Mouse (Mus musculus) spleen, adult 2 months (tissue): ENCODE measurements at regions not wholly inside any gene's neighbourhood (a gene's known extent, or its start where the extent isn't known, plus 50 kb on each side); places are given as distances from the start of the nearest gene placed in this dataset.
A peak's percentile ranks its signal among the peaks of the same experiment; 100 is the strongest.
"Not testable (repeated sequence)": the region's sequence is repeated elsewhere in the genome, so short reads cannot be mapped to it uniquely, and the experiment has no call there.

Source experiments
- DNase-seq, 2 experiments: peaks; one replicate each; pipeline versions ENCODE4 v3.0.0 to v3.0.0-alpha.2; 2012 to 2021; ENCODE audit warnings: low spot score in 2 of 2, low read depth in 1 of 2
- H3K27ac ChIP-seq: fragments of 200-500 bp; 2 replicates; pipeline ENCODE4 v1.5.1; 2012; ENCODE audit warnings: low read length, inconsistent platforms; ENCODE audit not compliant: insufficient read depth
- H3K27me3 ChIP-seq: fragments of 200-500 bp; 2 replicates; pipeline ENCODE4 v1.6.1; 2012; ENCODE audit warnings: mild to moderate bottlenecking, moderate library complexity, low read length, inconsistent platforms; ENCODE audit not compliant: control insufficient read depth, insufficient read depth
- H3K36me3 ChIP-seq: fragments of 200-500 bp; 2 replicates; pipeline ENCODE4 v1.6.1; 2012; ENCODE audit warnings: mild to moderate bottlenecking, low read length, inconsistent platforms; ENCODE audit not compliant: control insufficient read depth, insufficient read depth
- H3K4me1 ChIP-seq: fragments of 200-500 bp; 2 replicates; pipeline ENCODE4 v1.6.1; 2011; ENCODE audit warnings: inconsistent platforms; ENCODE audit not compliant: control insufficient read depth, insufficient read depth, insufficient read length
- H3K4me3 ChIP-seq: fragments of 200-500 bp; 2 replicates; pipeline ENCODE4 v1.5.1; 2011; ENCODE audit warnings: mild to moderate bottlenecking, inconsistent platforms; ENCODE audit not compliant: insufficient read depth, insufficient read length; ENCODE audit errors: extremely low read depth
- CTCF ChIP-seq: fragments of 200-500 bp; IDR thresholded peaks from 2 replicates; pipeline ENCODE4 v1.5.1; 2011; ENCODE audit warnings: mild to moderate bottlenecking, inconsistent platforms; ENCODE audit not compliant: insufficient read depth, insufficient read length, insufficient replicate concordance; ENCODE audit errors: extremely low read depth
- POLR2A ChIP-seq: fragments of 200-500 bp; IDR thresholded peaks from 2 replicates; pipeline ENCODE4 v1.6.1; 2011; ENCODE audit warnings: low read depth, low read length, inconsistent platforms
- WGBS: fragments of 180-500 bp; shearing (Covaris S2); methylation state at CpG from one replicate; pipeline ENCODE4 v1.1.7; 2018; 5-methylcytosine and 5-hydroxymethylcytosine counted together

GRCm38 (mm10) chr2:128285457-128285856 lies 159.6 kb downstream of the Bcl2l11 start:
- no peak for DNase-seq
- Histone ChIP-seq H3K27me3 (no peaks in the 10 kb centered on the region), H3K36me3 (no peaks in the 10 kb centered on the region), H3K4me3 (no peak overlapping the region), H3K27ac (no peak overlapping the region), H3K4me1 (no peaks in the 10 kb centered on the region)
- WGBS: 92% methylated on average over 12 of the region's 12 CpGs
- TF ChIP-seq POLR2A: no peak
- TF ChIP-seq CTCF: no peak

GRCm38 (mm10) chr2:128288138-128288551 lies 162.3 kb downstream of the Bcl2l11 start:
- Histone ChIP-seq H3K27ac (no peak overlapping the region), H3K4me3 (no peak overlapping the region), H3K4me1 (no peaks in the 10 kb centered on the region), H3K27me3 (no peaks in the 10 kb centered on the region), H3K36me3 (no peaks in the 10 kb centered on the region)
- 84% methylated on average over 12 of the region's 12 CpGs for WGBS
- TF ChIP-seq POLR2A: no peak
- no peak for TF ChIP-seq CTCF
- DNase-seq: no peak

GRCm38 (mm10) chr2:128290609-128291008 lies 164.8 kb downstream of the Bcl2l11 start:
- no peaks in the 10 kb centered on the region for H3K27me3 ChIP-seq
- WGBS: 91% methylated on average over 3 of the region's 3 CpGs
- TF ChIP-seq POLR2A: no peak
- no peak for TF ChIP-seq CTCF
- no peak for DNase-seq
- H3K4me3 ChIP-seq: no peak overlapping the region
- H3K27ac ChIP-seq: no peak overlapping the region
- H3K36me3 ChIP-seq: no peaks in the 10 kb centered on the region
- peaks cover 6% of the 10 kb centered on the region; the same call in 1 of the 2 replicates for H3K4me1 ChIP-seq

GRCm38 (mm10) chr2:128294610-128295009 lies 168.8 kb downstream of the Bcl2l11 start:
- H3K4me1 ChIP-seq: peaks cover 10% of the 10 kb centered on the region; the same call in 1 of the 2 replicates

GRCm38 (mm10) chr2:128295018-128295424 lies 169.2 kb downstream of the Bcl2l11 start:
- DNase-seq: peak; percentile 38 to 70
- Histone ChIP-seq H3K4me3 (no peak overlapping the region), H3K36me3 (no peaks in the 10 kb centered on the region), H3K27ac (no peak overlapping the region), H3K27me3 (no peaks in the 10 kb centered on the region), H3K4me1 (peaks cover 10% of the 10 kb centered on the region; the same call in 1 of the 2 replicates)
- no peak for TF ChIP-seq CTCF
- 15% methylated on average over 11 of the region's 11 CpGs for WGBS

More at GRCm38 (mm10) chr2:128294610-128295009, 168.8 kb downstream of the Bcl2l11 start:
- 15% methylated on average over 3 of the region's 3 CpGs for WGBS
- no peaks in the 10 kb centered on the region for H3K27me3 ChIP-seq
- H3K36me3 ChIP-seq: no peaks in the 10 kb centered on the region
- no peak for DNase-seq
- TF ChIP-seq CTCF: no peak
- TF ChIP-seq POLR2A: no peak
- H3K27ac ChIP-seq: no peak overlapping the region
- no peak overlapping the region for H3K4me3 ChIP-seq

GRCm38 (mm10) chr2:128295726-128296234 lies 169.9 kb downstream of the Bcl2l11 start:
- 82% methylated on average over 3 of the region's 3 CpGs for WGBS
- H3K27ac ChIP-seq: no peak overlapping the region
- no peak overlapping the region for H3K4me3 ChIP-seq
- peaks cover 10% of the 10 kb centered on the region; the same call in 1 of the 2 replicates for H3K4me1 ChIP-seq
- no peak for TF ChIP-seq POLR2A
- no peak for TF ChIP-seq CTCF
- no peak for DNase-seq
- no peaks in the 10 kb centered on the region for H3K27me3 ChIP-seq
- H3K36me3 ChIP-seq: no peaks in the 10 kb centered on the region

- not testable (repeated sequence) for DNase-seq, H3K27ac ChIP-seq, H3K4me3 ChIP-seq, H3K36me3 ChIP-seq, H3K27me3 ChIP-seq
- WGBS: 78% methylated on average over 5 of the region's 5 CpGs
- peaks cover 10% of the 10 kb centered on the region; the same call in 1 of the 2 replicates for H3K4me1 ChIP-seq
Observed at GRCm38 (mm10) chr2:128296423-128296822, 170.6 kb downstream of the Bcl2l11 start.
